Mouse (Mus musculus): ENCODE results near the gene Hoxa7. TPM values are rescaled to one million over a fixed set of nuclear protein-coding genes. Genes with fewer than 3 reads are reported as not detected.

Hoxa7 gene
- total and polyA plus RNA-seq, 3 experiments, result 0.25 to 0.50 (median 0.31) TPM

GRCm38 (mm10) chr6:52168191-52169055, 53.2 kb downstream of the Hoxa7 start:
- no peaks in the 10 kb centered on the region for H3K79me2 ChIP-seq (replicated peaks; ENCODE audit: control insufficient read depth, insufficient read depth, low read length)
- no peaks in the 10 kb centered on the region for H3K4me1 ChIP-seq (ENCODE audit: control insufficient read depth, insufficient read depth, low read length)
- H3K36me3 ChIP-seq (ENCODE audit: control insufficient read depth, insufficient read depth, low read length), result no peaks in the 10 kb centered on the region
- TF ChIP-seq POLR2A (IDR thresholded peaks at IDR 0.05; ENCODE audit: insufficient read depth, low read depth, low read length) (no peak), EP300 (IDR thresholded peaks at IDR 0.05; ENCODE audit: insufficient read depth, low read depth, low read length) (no peak), CTCF (IDR thresholded peaks at IDR 0.05) (no peak)
- no peak for DNase-seq
- peaks cover 24% of the 10 kb centered on the region for H3K27me3 ChIP-seq (ENCODE audit: control insufficient read depth, insufficient read depth, low read length)
- intact Hi-C loops (cut with DNase I), result no loop called here
- no peak overlapping the region for H3K9ac ChIP-seq (ENCODE audit: low read depth, low read length)
- H3K27ac ChIP-seq, result no peak overlapping the region
- WGBS, result 17% methylated on average over 42 of the region's 42 CpGs
- no peak overlapping the region for H3K4me3 ChIP-seq

- H3K27ac ChIP-seq, result no peak overlapping the region
- no peak overlapping the region for H3K4me3 ChIP-seq
- H3K9ac ChIP-seq (ENCODE audit: low read depth, low read length), result no peak overlapping the region
- TF ChIP-seq POLR2A (IDR thresholded peaks at IDR 0.05; ENCODE audit: insufficient read depth, low read depth, low read length) (no peak), EP300 (IDR thresholded peaks at IDR 0.05; ENCODE audit: insufficient read depth, low read depth, low read length) (no peak), CTCF (IDR thresholded peaks at IDR 0.05) (no peak)
- no peaks in the 10 kb centered on the region for H3K36me3 ChIP-seq (ENCODE audit: control insufficient read depth, insufficient read depth, low read length)
- H3K79me2 ChIP-seq (replicated peaks; ENCODE audit: control insufficient read depth, insufficient read depth, low read length), result no peaks in the 10 kb centered on the region
- intact Hi-C loops (cut with DNase I), result no loop called here
- H3K4me1 ChIP-seq (ENCODE audit: control insufficient read depth, insufficient read depth, low read length), result no peaks in the 10 kb centered on the region
- no peak for DNase-seq
- WGBS, result 22% methylated on average over 14 of the region's 14 CpGs
- H3K27me3 ChIP-seq (ENCODE audit: control insufficient read depth, insufficient read depth, low read length), result peaks cover 24% of the 10 kb centered on the region
Measured at GRCm38 (mm10) chr6:52167736-52168161, 53.9 kb downstream of the Hoxa7 start.

DNA sequence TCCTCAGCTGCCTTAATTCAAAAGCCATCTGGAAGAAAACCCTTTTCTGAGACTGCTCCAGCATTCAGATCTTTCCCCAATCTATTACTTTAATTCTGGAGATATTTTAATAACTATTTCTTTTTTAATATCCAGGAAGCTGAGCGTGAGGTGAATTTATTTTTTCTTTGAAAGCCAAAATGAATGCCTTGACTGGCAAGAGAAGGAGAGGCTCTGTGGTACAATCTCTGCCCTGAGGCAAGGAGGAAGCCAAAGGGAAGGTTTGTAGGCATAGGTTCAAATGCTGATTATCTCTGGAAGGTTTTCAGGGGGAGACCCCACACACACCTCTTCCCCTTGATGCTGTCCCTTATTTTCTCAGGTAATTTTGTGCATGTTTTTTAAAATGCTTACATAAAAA, 54.5 kb downstream of the Hoxa7 start:
- Histone ChIP-seq H3K27me3 (ENCODE audit: control insufficient read depth, insufficient read depth, low read length) (peaks cover 20% of the 10 kb centered on the region), H3K79me2 (replicated peaks; ENCODE audit: control insufficient read depth, insufficient read depth, low read length) (no peaks in the 10 kb centered on the region), H3K27ac (no peak overlapping the region), H3K4me1 (ENCODE audit: control insufficient read depth, insufficient read depth, low read length) (no peaks in the 10 kb centered on the region), H3K36me3 (ENCODE audit: control insufficient read depth, insufficient read depth, low read length) (no peaks in the 10 kb centered on the region), H3K9ac (ENCODE audit: low read depth, low read length) (no peak overlapping the region), H3K4me3 (no peak overlapping the region)
- no peak for TF ChIP-seq EP300 (IDR thresholded peaks at IDR 0.05; ENCODE audit: insufficient read depth, low read depth, low read length)
- TF ChIP-seq POLR2A (IDR thresholded peaks at IDR 0.05; ENCODE audit: insufficient read depth, low read depth, low read length), result no peak
- no peak for TF ChIP-seq CTCF (IDR thresholded peaks at IDR 0.05)
- no peak for DNase-seq
- whole genome bisulfite sequencing, result 37% methylated on average over 1 of the region's 1 CpGs
- intact Hi-C loops (cut with DNase I), result no loop called here

DNA sequence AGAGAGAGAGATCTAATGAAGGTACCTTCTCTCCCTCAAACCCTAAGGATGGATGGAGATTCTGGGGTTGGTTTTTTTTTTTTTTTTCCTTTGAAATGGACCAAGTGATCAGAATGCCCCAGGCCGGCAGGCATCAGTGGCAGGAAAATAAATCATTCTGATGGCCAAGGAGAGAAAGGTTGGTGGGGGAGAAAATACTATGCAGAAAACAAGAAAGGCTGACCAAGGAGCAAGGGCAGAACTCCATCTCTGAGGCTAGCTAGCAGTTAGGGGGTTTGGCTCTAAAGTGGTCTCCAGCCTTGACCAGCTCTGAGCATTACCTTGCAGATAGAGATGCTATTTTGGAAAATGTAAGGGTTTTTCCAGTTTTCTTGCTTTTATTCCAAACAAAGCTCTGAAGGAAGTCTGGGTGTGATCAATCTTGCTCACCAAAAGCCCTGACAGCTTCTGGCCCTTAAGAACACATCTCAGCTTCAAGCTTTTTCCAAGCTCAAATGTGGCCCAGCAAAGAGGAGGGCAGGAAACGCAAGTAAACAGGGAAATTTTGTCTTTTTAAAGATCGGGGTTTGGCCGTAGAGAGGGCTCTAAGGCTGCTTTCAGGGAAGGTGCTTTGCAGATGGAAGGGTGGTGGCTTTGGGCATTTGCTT, 55.1 kb downstream of the Hoxa7 start:
- H3K27ac ChIP-seq, result no peak overlapping the region
- H3K9ac ChIP-seq (ENCODE audit: low read depth, low read length), result no peak overlapping the region
- WGBS, result 20% methylated on average over 4 of the region's 4 CpGs
- H3K4me3 ChIP-seq, result no peak overlapping the region
- no peaks in the 10 kb centered on the region for H3K36me3 ChIP-seq (ENCODE audit: control insufficient read depth, insufficient read depth, low read length)
- TF ChIP-seq POLR2A (IDR thresholded peaks at IDR 0.05; ENCODE audit: insufficient read depth, low read depth, low read length), result no peak
- TF ChIP-seq CTCF (IDR thresholded peaks at IDR 0.05), result no peak
- TF ChIP-seq EP300 (IDR thresholded peaks at IDR 0.05; ENCODE audit: insufficient read depth, low read depth, low read length), result no peak
- H3K79me2 ChIP-seq (replicated peaks; ENCODE audit: control insufficient read depth, insufficient read depth, low read length), result no peaks in the 10 kb centered on the region
- H3K4me1 ChIP-seq (ENCODE audit: control insufficient read depth, insufficient read depth, low read length), result no peaks in the 10 kb centered on the region
- intact Hi-C loops (cut with DNase I), result no loop called here
- peaks cover 20% of the 10 kb centered on the region for H3K27me3 ChIP-seq (ENCODE audit: control insufficient read depth, insufficient read depth, low read length)
- DNase-seq, result no peak

DNA sequence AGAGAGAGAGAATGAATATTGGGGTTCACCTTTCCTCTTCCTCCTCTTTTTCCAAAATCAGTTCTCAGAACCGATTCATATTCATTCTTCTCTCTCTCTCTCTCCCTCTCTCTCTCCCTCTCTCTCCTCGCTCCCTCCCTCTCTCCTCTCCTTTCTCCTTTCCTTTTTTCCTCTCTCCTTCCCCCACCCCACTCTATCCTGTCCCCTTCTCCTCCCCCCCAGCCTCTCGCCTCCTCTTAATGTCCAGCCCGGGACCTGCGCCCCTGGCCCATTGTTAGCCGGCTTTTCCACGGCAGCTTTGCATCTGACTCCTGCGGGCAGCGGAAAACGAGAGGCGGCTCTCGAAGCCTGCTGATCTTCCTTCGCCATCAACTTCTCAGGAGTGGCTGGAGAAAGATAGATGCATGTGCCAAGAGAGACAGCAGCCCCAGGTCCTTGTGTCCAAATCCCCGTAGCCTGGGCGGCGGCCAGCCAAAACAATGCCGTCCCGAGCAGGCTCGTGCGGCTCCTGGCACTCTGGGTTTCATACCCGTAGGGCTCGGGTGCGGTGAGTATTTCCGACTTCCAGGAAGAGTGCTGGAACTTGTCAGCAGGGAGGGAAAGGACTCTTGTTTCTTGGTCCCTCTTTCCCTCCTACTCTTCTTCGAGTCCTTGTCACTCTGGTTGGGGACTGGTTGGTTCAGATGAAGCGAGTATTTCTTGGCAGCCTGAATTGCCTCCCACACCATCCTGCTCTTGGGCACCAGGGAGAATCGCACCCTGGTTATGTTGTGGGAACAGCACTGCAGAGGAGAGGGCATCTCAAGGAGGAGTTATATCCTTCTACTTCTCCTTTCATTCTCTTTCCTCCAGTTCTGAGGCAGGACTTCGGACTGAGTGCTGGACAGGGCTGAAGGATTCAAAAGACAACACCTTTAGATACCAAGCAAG, 55.9 kb downstream of the Hoxa7 start:
- 0 out of 2 replicates have a peak overlapping the region, but pooled peaks have one; percentile 16 for H3K4me3 ChIP-seq
- intact Hi-C loops (cut with DNase I), result no loop called here
- no peak overlapping the region for H3K27ac ChIP-seq
- no peaks in the 10 kb centered on the region for H3K4me1 ChIP-seq (ENCODE audit: control insufficient read depth, insufficient read depth, low read length)
- WGBS, result 5% methylated on average over 27 of the region's 28 CpGs
- peaks cover 20% of the 10 kb centered on the region for H3K27me3 ChIP-seq (ENCODE audit: control insufficient read depth, insufficient read depth, low read length)
- H3K36me3 ChIP-seq (ENCODE audit: control insufficient read depth, insufficient read depth, low read length), result no peaks in the 10 kb centered on the region
- TF ChIP-seq CTCF (IDR thresholded peaks at IDR 0.05), result no peak
- no peak for TF ChIP-seq EP300 (IDR thresholded peaks at IDR 0.05; ENCODE audit: insufficient read depth, low read depth, low read length)
- TF ChIP-seq POLR2A (IDR thresholded peaks at IDR 0.05; ENCODE audit: insufficient read depth, low read depth, low read length), result no peak
- H3K79me2 ChIP-seq (replicated peaks; ENCODE audit: control insufficient read depth, insufficient read depth, low read length), result no peaks in the 10 kb centered on the region
- DNase-seq, result no peak
- no peak overlapping the region for H3K9ac ChIP-seq (ENCODE audit: low read depth, low read length)
